Mouse (Mus musculus) brain, embryonic 18.5 days (tissue): ENCODE results near the gene Arhgap32.
A peak's percentile ranks its signal among the peaks of the same experiment; 100 is the strongest.

Source experiments
- DNase-seq: peaks from one replicate; pipeline ENCODE4 v3.0.0-alpha.2; 2012; ENCODE audit warnings: low read depth, low spot score

Arhgap32 gene

DNA sequence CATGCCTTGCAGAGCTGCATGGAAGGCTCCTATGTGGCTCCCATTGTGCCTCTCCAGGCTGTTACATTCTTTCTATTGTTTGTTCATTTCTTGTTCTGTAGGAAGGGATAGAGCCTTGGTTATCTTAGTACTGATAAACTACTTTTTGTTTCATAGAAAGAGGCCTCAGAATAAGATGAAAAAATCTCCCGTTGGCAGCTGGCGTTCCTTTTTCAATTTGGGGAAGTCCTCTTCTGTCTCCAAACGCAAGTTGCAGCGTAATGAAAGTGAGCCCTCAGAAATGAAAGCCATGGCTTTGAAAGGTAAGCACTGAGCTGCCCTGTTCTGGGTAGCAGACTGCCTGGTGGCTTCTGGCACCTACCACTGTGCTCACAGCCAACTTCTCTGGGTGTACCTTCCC is 134.6 kb downstream of the Arhgap32 start:
- DNase-seq: no peak

- DNase-seq: no peak
These were observed 137.8 kb downstream of the Arhgap32 start for GRCm38 (mm10) chr9:32253721-32254120.

GRCm38 (mm10) chr9:32257365-32257764 is 141.4 kb downstream of the Arhgap32 start:
- DNase-seq: no peak

DNA sequence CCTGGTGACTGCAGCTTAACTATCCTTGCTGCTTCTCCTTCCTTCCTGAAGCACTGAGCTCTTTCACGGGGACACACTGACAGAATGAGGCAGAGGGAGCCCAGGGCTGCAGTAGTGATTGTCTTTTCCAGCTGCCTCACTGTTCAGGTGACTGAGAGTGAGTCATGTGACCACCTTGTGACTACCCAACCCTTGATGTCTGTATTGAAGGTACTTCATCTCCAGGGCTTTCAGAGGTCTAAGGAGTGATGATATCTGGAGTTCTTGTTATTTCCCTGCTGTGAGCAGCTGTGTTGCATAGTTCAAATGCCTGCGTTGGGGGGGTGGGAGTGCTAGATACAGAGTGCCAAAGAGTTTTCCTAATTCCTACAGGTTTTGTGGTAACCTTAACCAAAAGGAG is 141.9 kb downstream of the Arhgap32 start:
- DNase-seq: no peak

DNA sequence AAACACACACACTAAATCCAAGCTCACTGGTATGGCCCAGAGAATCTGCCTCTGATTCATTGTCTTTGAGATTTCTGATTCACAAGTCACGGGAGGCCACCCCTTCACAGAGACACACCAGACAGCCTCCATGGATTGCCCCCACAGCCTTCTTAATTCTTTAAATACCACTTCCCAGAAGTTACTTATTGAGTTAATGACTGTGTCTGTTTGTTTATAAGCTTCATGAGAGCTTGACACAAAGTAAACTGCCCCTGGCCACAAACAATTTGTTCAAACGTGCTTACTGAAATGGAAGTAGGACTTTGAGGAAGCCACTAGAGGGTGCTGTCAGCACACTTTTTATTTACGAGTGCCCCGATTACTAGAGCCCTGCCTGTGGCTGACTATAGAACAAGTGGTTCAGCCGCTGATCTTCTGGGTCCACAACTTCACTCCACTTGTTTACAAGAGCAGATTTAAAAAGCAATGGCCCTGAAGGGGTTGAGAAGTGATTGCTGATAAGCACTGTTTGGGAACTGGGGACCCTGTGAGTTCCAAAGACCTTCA is 156.0 kb downstream of the Arhgap32 start:
- peak; percentile 62 for DNase-seq

DNA sequence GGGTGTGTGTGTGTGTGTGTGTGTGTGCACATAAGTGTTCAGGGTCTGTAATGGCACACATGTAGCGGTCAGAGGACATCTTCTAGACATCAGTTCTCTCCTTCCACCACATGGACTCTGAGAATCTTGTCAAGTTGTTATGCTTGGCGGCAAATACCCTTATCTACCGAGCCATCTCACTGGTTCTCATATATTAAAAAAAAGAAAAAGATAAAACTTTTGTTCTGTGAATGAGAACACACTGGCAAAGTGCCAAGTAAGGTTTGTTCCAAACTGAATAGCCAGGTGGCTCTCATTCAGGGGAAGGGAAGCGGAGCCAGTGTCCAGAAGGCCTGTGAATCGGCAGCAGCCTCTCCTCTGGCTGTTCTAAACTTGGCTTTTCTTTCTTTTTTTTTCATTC is 162.1 kb downstream of the Arhgap32 start:
- DNase-seq: no peak

DNA sequence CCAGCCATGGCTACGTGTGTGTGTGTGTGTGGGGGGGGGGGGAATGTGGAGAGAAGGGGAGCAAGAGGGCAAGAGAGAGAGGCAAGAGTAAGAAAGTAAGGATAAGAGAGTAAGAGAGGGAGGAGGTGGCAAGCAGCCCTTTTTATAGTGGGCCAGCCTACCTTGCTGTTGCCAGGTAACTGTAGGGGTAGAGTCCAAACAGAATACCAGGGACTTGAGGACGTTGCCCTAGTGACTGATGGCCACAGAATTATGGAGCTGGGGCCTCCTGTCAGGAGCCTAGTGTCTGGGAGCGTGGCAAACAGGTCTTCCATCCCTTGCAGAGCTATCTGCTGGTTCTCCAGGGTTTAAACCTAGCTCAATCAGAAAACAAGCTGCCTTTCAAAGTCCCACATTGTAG is 163.9 kb downstream of the Arhgap32 start:
- no peak for DNase-seq

DNA sequence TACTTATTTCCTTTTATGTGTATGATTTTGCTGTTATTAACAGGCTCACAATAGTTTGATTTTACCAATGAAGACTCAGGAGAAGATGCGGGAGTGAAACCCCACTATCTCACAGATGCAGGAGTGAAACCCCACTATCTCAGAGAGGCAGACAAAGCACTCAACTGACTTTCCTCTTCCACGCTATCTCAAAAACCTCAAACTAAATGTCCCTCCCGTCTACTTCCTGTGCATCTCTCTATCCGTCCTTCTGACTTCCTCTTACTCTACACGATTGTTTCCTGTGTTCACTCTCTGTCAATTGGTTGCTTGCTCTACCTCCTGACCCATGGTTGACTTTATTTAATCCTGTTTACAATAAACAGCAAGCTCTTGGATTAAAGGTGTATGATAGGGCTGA is 164.5 kb downstream of the Arhgap32 start:
- DNase-seq: no peak

DNA sequence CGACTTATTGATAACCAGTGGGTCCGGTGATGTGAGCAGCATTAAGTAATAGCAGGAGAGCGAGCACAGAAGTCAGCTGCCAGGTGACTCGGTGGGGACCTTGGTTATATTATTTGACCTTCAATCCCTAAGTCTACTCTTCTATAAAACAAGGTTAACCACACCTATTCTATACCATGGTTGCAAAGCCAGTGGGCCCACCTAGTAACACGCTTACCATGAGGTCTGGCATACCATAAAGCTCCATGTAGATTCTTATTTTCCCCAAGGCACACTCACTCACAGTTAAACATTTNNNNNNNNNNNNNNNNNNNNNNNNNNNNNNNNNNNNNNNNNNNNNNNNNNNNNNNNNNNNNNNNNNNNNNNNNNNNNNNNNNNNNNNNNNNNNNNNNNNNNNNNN is 167.7 kb downstream of the Arhgap32 start:
- no peak for DNase-seq

DNA sequence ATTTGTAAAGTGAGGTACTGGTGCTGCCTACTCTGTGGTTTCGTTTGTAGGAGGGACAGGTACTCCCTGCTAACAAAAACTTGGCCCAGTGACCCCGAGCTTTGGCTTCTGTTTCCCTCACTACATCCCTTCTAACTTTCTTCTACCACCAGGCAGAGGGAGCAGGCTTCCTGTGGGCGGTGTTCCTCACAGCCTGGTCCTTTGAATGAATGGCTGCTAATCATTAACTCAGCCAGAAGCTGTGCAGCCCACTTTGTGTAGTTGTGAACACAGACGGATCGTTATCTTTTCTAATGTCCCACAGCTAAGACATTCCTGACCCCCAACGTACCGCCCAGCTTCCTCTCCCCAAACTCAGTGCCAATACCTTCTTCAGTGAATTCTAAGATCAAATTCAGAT is 175.7 kb downstream of the Arhgap32 start:
- no peak for DNase-seq

- peak; percentile 26 for DNase-seq
These were observed 176.8 kb downstream of the Arhgap32 start for GRCm38 (mm10) chr9:32292686-32293085.

- no peak for DNase-seq
These were observed 179.3 kb downstream of the Arhgap32 start for GRCm38 (mm10) chr9:32295061-32295800.

DNA sequence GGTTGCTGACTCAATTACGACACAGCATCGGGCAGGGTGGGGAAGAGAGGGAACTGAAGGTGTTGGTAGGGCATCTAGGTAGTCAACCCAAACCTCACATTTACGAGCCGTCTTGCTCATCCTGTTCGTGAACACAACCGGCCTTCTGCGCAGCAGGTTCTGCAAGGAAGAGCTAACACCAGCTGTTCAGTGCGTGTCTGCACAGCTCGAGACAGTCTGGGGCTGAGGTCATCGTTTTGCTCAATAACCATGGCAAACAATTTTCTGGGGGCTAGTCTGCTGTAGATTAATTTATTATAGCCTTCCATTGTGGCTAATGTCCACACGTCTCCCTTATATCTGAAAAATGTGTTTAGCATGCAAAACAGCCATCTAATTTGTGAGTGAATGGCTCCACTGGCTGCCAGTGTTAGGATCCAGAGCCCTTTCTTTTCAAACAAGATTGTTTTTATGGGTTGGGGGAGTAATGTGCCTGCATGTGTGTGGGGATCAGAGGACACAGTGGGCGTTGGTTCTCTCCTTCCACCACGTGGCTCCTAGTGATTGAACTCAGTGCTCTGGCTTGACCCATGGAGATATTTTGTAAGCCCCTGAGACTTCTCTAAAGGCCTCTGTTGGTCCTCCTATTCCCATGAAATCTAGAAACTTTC is 186.7 kb downstream of the Arhgap32 start:
- DNase-seq: no peak

GRCm38 (mm10) chr9:32311786-32312185 is 195.8 kb downstream of the Arhgap32 start:
- no peak for DNase-seq

- DNase-seq: no peak
These were observed 196.3 kb downstream of the Arhgap32 start for GRCm38 (mm10) chr9:32312208-32312607.

DNA sequence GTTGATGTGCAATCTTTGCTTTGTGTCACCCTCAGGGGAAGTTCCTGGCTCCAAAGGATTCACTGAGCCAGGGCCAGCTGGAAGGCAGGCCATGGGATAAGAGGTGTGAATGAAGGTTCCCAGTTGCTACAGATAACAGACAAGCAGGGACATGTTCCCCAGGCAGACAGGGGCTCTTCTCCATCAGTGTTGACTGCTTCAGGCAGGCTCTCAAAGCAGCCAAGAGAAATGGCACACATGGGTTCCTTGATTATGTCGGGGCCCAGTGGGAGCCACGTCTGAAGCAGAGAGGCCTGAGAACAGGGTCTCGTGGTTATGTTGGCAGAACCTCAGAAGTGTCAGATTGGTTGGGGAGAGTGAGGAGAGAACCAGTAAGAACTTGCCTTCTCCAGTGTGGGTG is 198.1 kb downstream of the Arhgap32 start:
- DNase-seq: no peak

- DNase-seq: no peak
These were observed 200.1 kb downstream of the Arhgap32 start for GRCm38 (mm10) chr9:32315999-32316398.
